Mouse (Mus musculus) G1E-ER4 (cell line): ENCODE results near the gene Ube2v1. TPM values are rescaled to one million over a fixed set of nuclear protein-coding genes. Genes with fewer than 3 reads are reported as not detected.

Experiments
- GATA1 ChIP-seq: IDR thresholded peaks from one replicate; pipeline ENCODE4 v1.8.0; 2012; ENCODE audit warnings: low read length, inconsistent platforms
- polyA plus RNA-seq: library from polyadenylated mRNA; stranded (reverse); fragments of >175 nt; gene quantifications from 2 replicates; pipeline ENCODE4 v1.2.3, GENCODE M21; 2012

Ube2v1 gene
- polyA plus RNA-seq, 1 experiment = 271 TPM

- no peak for TF ChIP-seq GATA1
Measured at GRCm38 (mm10) chr2:167659847-167660610, 28.1 kb upstream of the Ube2v1 start.

- no peak for TF ChIP-seq GATA1
Measured at GRCm38 (mm10) chr2:167659177-167659846, 27.4 kb upstream of the Ube2v1 start.

- TF ChIP-seq GATA1 = no peak
Measured at GRCm38 (mm10) chr2:167658712-167659111, 26.8 kb upstream of the Ube2v1 start.

- no peak for TF ChIP-seq GATA1
Measured at GRCm38 (mm10) chr2:167657973-167658372, 26.1 kb upstream of the Ube2v1 start.

- no peak for TF ChIP-seq GATA1
Measured at GRCm38 (mm10) chr2:167656629-167657478, 25.0 kb upstream of the Ube2v1 start.

- no peak for TF ChIP-seq GATA1
Measured at GRCm38 (mm10) chr2:167654911-167655600, 23.2 kb upstream of the Ube2v1 start.

- TF ChIP-seq GATA1 = no peak
Measured at GRCm38 (mm10) chr2:167652694-167653093, 20.8 kb upstream of the Ube2v1 start.

- no peak for TF ChIP-seq GATA1
Measured at GRCm38 (mm10) chr2:167651622-167652021, 19.7 kb upstream of the Ube2v1 start.

- no peak for TF ChIP-seq GATA1
Measured at GRCm38 (mm10) chr2:167649290-167650032, 17.6 kb upstream of the Ube2v1 start.

GRCm38 (mm10) chr2:167646411-167646810 lies 14.5 kb upstream of the Ube2v1 start:
- TF ChIP-seq GATA1 = no peak

GRCm38 (mm10) chr2:167642164-167642563 lies 10.3 kb upstream of the Ube2v1 start:
- TF ChIP-seq GATA1 = no peak

GRCm38 (mm10) chr2:167641337-167641736 lies 9.4 kb upstream of the Ube2v1 start:
- no peak for TF ChIP-seq GATA1

- TF ChIP-seq GATA1 = no peak
Measured at GRCm38 (mm10) chr2:167640279-167640678, 8.4 kb upstream of the Ube2v1 start.

GRCm38 (mm10) chr2:167634865-167635512 lies 3.1 kb upstream of the Ube2v1 start:
- TF ChIP-seq GATA1 = no peak
